Mouse (Mus musculus) heart, embryonic 11.5 days (tissue): ENCODE data around the gene Nxph1. TPM values are rescaled to one million over a fixed set of nuclear protein-coding genes. Genes with fewer than 3 reads are reported as not detected.

Experiments used
- ATAC-seq: fragments of 200-750 bp; cut with Nextera tagmentation; replicated peaks from 2 replicates; pipeline ENCODE4 v1.8.0; 2017; ENCODE audit warnings: moderate library complexity; ENCODE audit not compliant: insufficient number of reproducible peaks, low FRiP score, low TSS enrichment
- H3K27ac ChIP-seq: fragments of 300-500 bp; sonication (generic); 2 replicates; pipeline ENCODE4 v1.5.1; 2014; ENCODE audit warnings: mild to moderate bottlenecking, low read depth, low read length
- H3K27me3 ChIP-seq: fragments of 300-500 bp; sonication (generic); 2 replicates; pipeline ENCODE4 v1.6.1; 2014; ENCODE audit warnings: mild to moderate bottlenecking, low read length, mixed read lengths; ENCODE audit not compliant: control insufficient read depth, insufficient read depth
- H3K36me3 ChIP-seq: fragments of 300-500 bp; sonication (generic); 2 replicates; pipeline ENCODE4 v1.6.1; 2014; ENCODE audit warnings: mild to moderate bottlenecking, low read length, moderate library complexity, mixed read lengths; ENCODE audit not compliant: control insufficient read depth, insufficient read depth
- H3K4me1 ChIP-seq: fragments of 300-500 bp; sonication (generic); 2 replicates; pipeline ENCODE4 v1.6.1; 2014; ENCODE audit warnings: low read length; ENCODE audit not compliant: control insufficient read depth, insufficient read depth
- H3K4me2 ChIP-seq: fragments of 300-500 bp; sonication (generic); 2 replicates; pipeline ENCODE4 v1.6.1; 2014; ENCODE audit warnings: mild to moderate bottlenecking, moderate library complexity
- H3K4me3 ChIP-seq: fragments of 300-500 bp; sonication (generic); 2 replicates; pipeline ENCODE4 v1.5.1; 2014; ENCODE audit warnings: low read depth, low read length
- H3K9ac ChIP-seq: fragments of 300-500 bp; sonication (generic); 2 replicates; pipeline ENCODE4 v1.6.1; 2014; ENCODE audit warnings: mild to moderate bottlenecking, low read depth, low read length, moderate library complexity
- H3K9me3 ChIP-seq: fragments of 300-500 bp; sonication (generic); replicated peaks from 2 replicates; pipeline ENCODE4 v1.6.1; 2016; ENCODE audit warnings: low read length; ENCODE audit not compliant: control insufficient read depth
- WGBS: fragments of 180-500 bp; shearing (Covaris S2); extraction: QIAGEN DNeasy Blood & Tissue Kit; methylation state at CpG from one replicate; pipeline ENCODE4 v1.1.7; 2014; ENCODE audit not compliant: insufficient replicate concordance; 5-methylcytosine and 5-hydroxymethylcytosine counted together
- polyA plus RNA-seq: library from polyadenylated mRNA; unstranded; fragments of >200 nt; fragmentation: Nextera tagmentation; extraction: Ambion mirVana; gene quantifications from 2 replicates; pipeline ENCODE4 v1.2.1, GENCODE M21; 2014

Gene Nxph1
- polyA plus RNA-seq, 1 experiment from 2014 or later, result not detected

DNA sequence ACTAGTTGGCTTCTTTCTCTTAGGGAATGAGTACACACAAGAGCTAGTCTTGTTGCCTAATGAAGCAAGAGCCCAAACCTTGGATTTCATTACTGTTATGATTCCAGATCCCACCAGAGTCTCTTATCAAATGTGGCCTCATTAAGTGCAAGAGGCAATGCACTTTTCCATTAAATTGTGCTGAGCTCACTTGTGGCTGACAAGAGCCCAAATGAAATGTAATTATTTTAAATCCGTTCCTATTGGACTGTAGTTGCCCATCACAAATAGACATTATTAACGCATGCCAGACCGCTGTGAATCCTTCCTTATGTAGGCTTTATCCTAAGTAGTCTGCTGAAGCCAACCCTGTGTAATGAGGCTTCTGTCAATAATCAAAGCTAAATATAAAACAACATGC is 118.2 kb downstream of the Nxph1 start:
- no peaks in the 10 kb centered on the region for H3K9me3 ChIP-seq
- no peak overlapping the region for H3K4me3 ChIP-seq
- H3K4me2 ChIP-seq, result no peak overlapping the region
- no peaks in the 10 kb centered on the region for H3K27me3 ChIP-seq
- no peak overlapping the region for H3K9ac ChIP-seq
- WGBS, result 88% methylated on average over 3 of the region's 3 CpGs
- no peaks in the 10 kb centered on the region for H3K36me3 ChIP-seq
- ATAC-seq, result no peak
- H3K27ac ChIP-seq, result no peak overlapping the region
- H3K4me1 ChIP-seq, result no peaks in the 10 kb centered on the region

DNA sequence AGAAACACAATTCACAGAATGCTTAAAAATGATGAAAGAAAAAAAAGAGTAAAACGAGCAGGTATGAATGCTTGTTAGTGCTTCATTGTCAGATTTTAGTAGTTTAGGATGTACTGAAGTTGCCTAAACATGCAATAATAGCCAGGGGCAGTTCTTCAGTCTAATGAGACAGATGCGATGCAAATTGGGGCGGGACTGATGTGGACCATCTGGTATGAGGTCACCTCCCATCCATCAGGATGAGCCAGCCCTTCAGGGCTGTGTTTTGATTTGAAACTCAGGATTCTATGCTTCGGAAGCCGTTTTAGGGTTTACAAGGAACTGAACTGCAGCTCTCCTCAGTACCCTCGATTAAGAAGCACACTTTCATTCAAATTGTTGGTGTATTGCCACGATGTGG is 121.7 kb downstream of the Nxph1 start:
- Histone ChIP-seq H3K4me3 (no peak overlapping the region), H3K9ac (no peak overlapping the region), H3K4me2 (no peak overlapping the region), H3K27ac (no peak overlapping the region), H3K27me3 (no peaks in the 10 kb centered on the region), H3K4me1 (no peaks in the 10 kb centered on the region), H3K36me3 (no peaks in the 10 kb centered on the region), H3K9me3 (no peaks in the 10 kb centered on the region)
- ATAC-seq, result no peak
- WGBS, result 59% methylated on average over 7 of the region's 7 CpGs

DNA sequence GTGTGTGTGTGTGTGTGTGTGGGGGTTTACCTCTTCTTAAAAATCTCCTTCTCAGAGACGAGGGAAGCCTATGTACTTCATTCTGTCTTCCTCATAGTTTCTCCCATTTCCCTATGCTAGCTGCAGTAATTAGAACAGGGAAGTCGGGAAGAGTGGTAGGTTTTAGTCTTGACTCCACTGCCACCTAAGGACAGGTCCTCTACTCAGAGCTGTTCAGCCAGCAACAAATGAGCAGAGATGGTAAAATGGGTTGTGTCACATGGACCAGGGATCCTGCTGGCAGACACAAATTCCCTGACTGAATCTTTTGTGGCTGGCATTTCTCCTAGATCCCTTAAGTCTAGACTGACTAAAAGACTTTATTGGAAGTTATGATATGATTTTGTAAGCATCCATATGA is 128.2 kb downstream of the Nxph1 start:
- no peak for ATAC-seq
- Histone ChIP-seq H3K4me2 (no peak overlapping the region), H3K27me3 (no peaks in the 10 kb centered on the region), H3K27ac (no peak overlapping the region), H3K9ac (no peak overlapping the region), H3K4me3 (no peak overlapping the region), H3K4me1 (no peaks in the 10 kb centered on the region), H3K9me3 (no peaks in the 10 kb centered on the region), H3K36me3 (no peaks in the 10 kb centered on the region)
- WGBS, result 36% methylated on average over 2 of the region's 2 CpGs

DNA sequence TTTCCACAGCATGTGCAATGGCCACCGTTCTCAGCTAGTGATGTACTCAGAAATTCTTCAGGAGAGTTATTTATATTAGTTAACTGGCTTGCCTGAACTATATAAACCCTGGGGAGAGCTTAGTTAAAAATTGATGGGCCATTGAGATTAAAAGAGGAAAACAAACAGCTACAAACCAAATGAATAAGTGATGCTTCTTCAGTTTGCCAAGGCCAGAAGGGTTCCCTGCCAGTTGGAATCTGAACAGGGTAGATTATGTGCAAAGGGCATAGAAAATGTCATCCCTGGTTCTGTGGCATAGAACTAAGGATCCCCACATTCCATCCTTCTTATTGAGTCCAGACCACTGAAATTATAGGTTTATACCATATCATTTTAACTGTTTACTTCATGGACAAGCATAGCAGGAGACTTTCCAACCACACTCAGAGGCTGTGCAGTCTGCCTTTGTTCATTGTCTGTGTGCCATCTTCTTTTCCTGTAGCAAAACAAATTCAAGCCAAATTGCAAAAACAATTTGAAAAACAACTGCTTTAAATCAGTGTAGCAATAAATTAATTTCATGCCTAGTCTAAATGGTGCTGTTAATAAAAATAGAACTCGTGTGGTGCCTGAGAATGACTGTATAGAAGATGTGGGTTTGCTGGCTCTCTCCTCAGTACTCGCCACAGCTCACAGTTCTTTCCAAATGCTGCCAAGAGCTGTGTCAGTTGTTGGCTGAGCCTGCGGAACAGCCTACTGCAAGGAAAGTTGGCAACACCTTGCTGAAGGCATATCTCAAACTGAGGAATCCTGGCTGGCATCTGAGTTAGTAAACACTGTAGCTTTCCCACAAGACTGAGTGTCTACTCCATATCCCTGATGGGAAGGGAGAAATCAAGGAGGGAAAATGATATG is 129.8 kb downstream of the Nxph1 start:
- 60% methylated on average over 4 of the region's 4 CpGs for WGBS
- no peaks in the 10 kb centered on the region for H3K36me3 ChIP-seq
- no peaks in the 10 kb centered on the region for H3K4me1 ChIP-seq
- no peaks in the 10 kb centered on the region for H3K9me3 ChIP-seq
- no peak for ATAC-seq
- no peak overlapping the region for H3K9ac ChIP-seq
- H3K27ac ChIP-seq, result no peak overlapping the region
- no peak overlapping the region for H3K4me3 ChIP-seq
- no peak overlapping the region for H3K4me2 ChIP-seq
- H3K27me3 ChIP-seq, result no peaks in the 10 kb centered on the region

DNA sequence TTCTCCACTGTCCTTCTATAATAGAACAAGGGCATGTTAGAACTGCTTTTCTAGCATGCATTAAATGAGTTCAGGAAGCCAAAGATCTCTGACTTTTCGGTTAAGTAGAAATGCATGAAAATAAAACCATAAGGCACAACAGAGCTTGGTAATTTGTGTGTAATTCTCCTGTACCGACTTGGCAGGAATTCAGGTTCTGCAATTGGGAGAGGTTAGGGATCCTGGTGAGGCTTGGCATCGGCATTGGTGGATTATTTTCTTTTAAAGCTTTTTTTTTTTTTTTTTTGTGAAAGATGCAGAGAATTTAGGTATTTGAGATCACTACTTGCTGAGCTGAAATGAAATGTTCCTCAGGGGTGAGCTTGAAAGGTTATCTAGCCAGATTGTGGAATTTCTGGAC is 135.6 kb downstream of the Nxph1 start:
- no peak overlapping the region for H3K4me2 ChIP-seq
- no peak overlapping the region for H3K4me3 ChIP-seq
- no peaks in the 10 kb centered on the region for H3K27me3 ChIP-seq
- no peaks in the 10 kb centered on the region for H3K36me3 ChIP-seq
- H3K27ac ChIP-seq, result no peak overlapping the region
- 72% methylated on average over 3 of the region's 3 CpGs for WGBS
- no peaks in the 10 kb centered on the region for H3K9me3 ChIP-seq
- no peaks in the 10 kb centered on the region for H3K4me1 ChIP-seq
- no peak for ATAC-seq
- no peak overlapping the region for H3K9ac ChIP-seq

DNA sequence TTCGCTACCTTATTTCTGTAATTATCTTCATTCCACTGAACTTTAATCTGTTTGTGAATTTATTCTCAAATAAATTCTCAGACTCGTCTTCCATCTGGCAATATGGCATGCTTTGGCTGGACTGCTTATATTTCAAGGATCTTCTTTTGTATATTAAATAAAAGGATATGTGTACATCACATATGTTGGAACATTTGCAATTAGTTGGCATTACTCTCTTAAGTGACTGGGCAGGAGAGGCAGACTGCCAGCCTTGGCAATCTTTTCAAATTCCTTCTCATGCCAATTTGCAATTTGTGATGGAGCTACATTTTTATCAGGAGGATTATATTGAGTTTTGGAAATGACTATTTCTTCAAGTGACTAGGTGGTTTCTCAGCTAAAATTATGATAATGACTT is 149.1 kb downstream of the Nxph1 start:
- H3K9me3 ChIP-seq, result no peaks in the 10 kb centered on the region
- no peak overlapping the region for H3K27ac ChIP-seq
- no peaks in the 10 kb centered on the region for H3K36me3 ChIP-seq
- H3K9ac ChIP-seq, result no peak overlapping the region
- 77% methylated on average over 2 of the region's 2 CpGs for WGBS
- H3K4me3 ChIP-seq, result no peak overlapping the region
- H3K27me3 ChIP-seq, result no peaks in the 10 kb centered on the region
- no peak for ATAC-seq
- no peaks in the 10 kb centered on the region for H3K4me1 ChIP-seq
- H3K4me2 ChIP-seq, result no peak overlapping the region

DNA sequence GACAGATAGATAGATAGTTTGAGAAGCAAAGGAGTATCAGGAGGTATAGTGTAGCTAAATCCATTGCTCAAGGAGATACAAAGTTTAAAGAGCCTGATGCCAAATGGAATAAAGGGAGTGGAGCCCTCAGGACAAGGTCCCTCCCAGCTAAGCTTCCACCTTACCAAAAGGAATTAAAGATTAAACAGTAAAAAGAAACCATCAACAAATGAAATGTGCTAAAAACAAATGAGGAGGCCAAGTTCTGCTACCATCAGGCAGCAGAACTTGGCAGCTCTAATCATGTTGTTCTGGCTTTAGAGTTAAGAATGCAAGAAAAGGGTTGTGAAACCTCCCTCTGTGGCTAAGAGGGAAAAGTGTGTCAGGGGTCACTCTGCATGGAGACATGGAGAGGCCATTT is 159.1 kb downstream of the Nxph1 start:
- ATAC-seq, result no peak

DNA sequence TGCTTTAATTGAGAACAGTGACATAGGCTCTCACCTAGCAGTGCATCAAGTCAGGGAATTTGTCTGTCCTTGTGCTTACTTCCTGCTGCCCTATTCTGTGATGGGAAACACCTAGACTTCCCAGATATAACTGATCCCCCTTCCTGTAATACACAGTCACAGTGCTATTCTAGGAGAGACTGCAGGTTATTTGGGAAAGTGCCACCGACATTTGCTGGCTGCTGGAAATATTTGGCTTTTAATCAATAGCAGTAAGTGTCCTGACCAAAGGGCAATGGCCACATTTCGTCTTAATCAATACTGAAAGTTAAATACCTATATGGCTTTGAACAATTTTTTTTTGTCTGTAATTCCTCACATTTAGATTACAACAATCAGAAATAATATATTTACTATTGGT is 170.9 kb downstream of the Nxph1 start:
- no peak for ATAC-seq
- H3K4me3 ChIP-seq, result no peak overlapping the region
- no peaks in the 10 kb centered on the region for H3K9me3 ChIP-seq
- no peak overlapping the region for H3K4me2 ChIP-seq
- H3K4me1 ChIP-seq, result no peaks in the 10 kb centered on the region
- H3K27me3 ChIP-seq, result no peaks in the 10 kb centered on the region
- H3K9ac ChIP-seq, result no peak overlapping the region
- H3K36me3 ChIP-seq, result no peaks in the 10 kb centered on the region
- no peak overlapping the region for H3K27ac ChIP-seq
- 67% methylated on average over 2 of the region's 2 CpGs for WGBS

More for the DNA sequence above, 159.1 kb downstream of the Nxph1 start:
- H3K4me3 ChIP-seq, result no peak overlapping the region
- no peak overlapping the region for H3K4me2 ChIP-seq
- no peak overlapping the region for H3K9ac ChIP-seq
- no peak overlapping the region for H3K27ac ChIP-seq
- no peaks in the 10 kb centered on the region for H3K9me3 ChIP-seq
- H3K27me3 ChIP-seq, result no peaks in the 10 kb centered on the region
- no peaks in the 10 kb centered on the region for H3K36me3 ChIP-seq
- no peaks in the 10 kb centered on the region for H3K4me1 ChIP-seq

DNA sequence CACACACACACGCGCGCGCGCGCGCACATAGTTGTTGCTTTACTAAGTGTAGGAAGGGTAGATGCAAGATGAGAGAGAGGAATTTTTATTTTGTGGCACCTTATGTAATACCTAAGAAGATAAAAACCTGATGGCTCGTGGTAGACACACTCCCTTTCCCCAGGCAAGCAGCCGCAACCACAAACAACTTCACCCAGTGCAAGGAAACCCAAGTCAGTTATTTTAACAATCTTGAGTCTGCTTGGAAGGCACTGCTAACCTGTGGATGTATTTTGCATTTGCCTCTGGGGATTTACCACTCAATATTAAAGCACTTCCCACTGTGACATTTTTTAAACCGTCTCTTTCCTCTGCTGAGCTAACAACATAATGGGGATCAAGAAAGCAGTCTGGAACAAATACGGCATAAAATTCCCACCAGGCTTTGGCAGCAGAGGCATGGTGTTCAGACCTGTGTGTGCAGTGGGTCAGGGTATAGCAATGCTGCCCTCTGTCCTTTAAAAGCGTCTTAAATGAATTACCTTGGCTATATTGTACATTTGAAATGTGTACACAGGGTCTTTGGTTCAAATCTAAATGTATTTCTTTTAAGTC is 176.2 kb downstream of the Nxph1 start:
- Histone ChIP-seq H3K4me1 (no peaks in the 10 kb centered on the region), H3K27ac (no peak overlapping the region), H3K9me3 (no peaks in the 10 kb centered on the region), H3K27me3 (no peaks in the 10 kb centered on the region), H3K4me3 (no peak overlapping the region), H3K9ac (no peak overlapping the region), H3K4me2 (no peak overlapping the region), H3K36me3 (no peaks in the 10 kb centered on the region)
- WGBS, result 89% methylated on average over 12 of the region's 12 CpGs
- ATAC-seq, result no peak
